Mouse (Mus musculus) splenic B cell, adult 2 months (primary cell): Measurements from ENCODE around the gene Aebp2.

Experiments
- DNase-seq: peaks from one replicate; pipeline ENCODE4 v3.0.0-alpha.2; 2011; ENCODE audit warnings: low read depth, low spot score
- H3K27me3 ChIP-seq: 2 replicates; pipeline ENCODE4 v1.6.1; 2012; ENCODE audit warnings: mild to moderate bottlenecking, low read length, moderate library complexity, mixed read lengths; ENCODE audit not compliant: control insufficient read depth, poor library complexity, insufficient read depth, severe bottlenecking
- H3K36me3 ChIP-seq: 2 replicates; pipeline ENCODE4 v1.6.1; 2012; ENCODE audit warnings: mild to moderate bottlenecking, low read length, moderate library complexity, mixed read lengths; ENCODE audit not compliant: control insufficient read depth, poor library complexity, insufficient read depth, severe bottlenecking

Gene Aebp2

GRCm38 (mm10) chr6:140621622-140622021, 841 bp upstream of the Aebp2 start:
- Histone ChIP-seq H3K36me3 (no peaks in the 10 kb centered on the region), H3K27me3 (no peaks in the 10 kb centered on the region)
- no peak for DNase-seq

GRCm38 (mm10) chr6:140623226-140624095, 998 bp downstream of the Aebp2 start:
- Histone ChIP-seq H3K27me3 (no peaks in the 10 kb centered on the region), H3K36me3 (no peaks in the 10 kb centered on the region)
- peak; percentile 95 for DNase-seq

GRCm38 (mm10) chr6:140624096-140625051, 1.9 kb downstream of the Aebp2 start:
- no peaks in the 10 kb centered on the region for H3K27me3 ChIP-seq
- no peaks in the 10 kb centered on the region for H3K36me3 ChIP-seq
- peak; percentile 21 for DNase-seq

GRCm38 (mm10) chr6:140629176-140629859, 6.9 kb downstream of the Aebp2 start:
- no peak for DNase-seq
- peaks cover under 1% of the 10 kb centered on the region; the same call in 1 of the 2 replicates for H3K36me3 ChIP-seq
- no peaks in the 10 kb centered on the region for H3K27me3 ChIP-seq

- Histone ChIP-seq H3K27me3 (no peaks in the 10 kb centered on the region), H3K36me3 (peaks cover 3% of the 10 kb centered on the region; the same call in 1 of the 2 replicates)
- DNase-seq = no peak
These were observed 7.8 kb downstream of the Aebp2 start for GRCm38 (mm10) chr6:140630306-140630705.

GRCm38 (mm10) chr6:140633616-140634015, 11.2 kb downstream of the Aebp2 start:
- Histone ChIP-seq H3K36me3 (peaks cover 3% of the 10 kb centered on the region; the same call in 1 of the 2 replicates), H3K27me3 (no peaks in the 10 kb centered on the region)

GRCm38 (mm10) chr6:140636290-140636689, 13.8 kb downstream of the Aebp2 start:
- H3K27me3 ChIP-seq = no peaks in the 10 kb centered on the region
- DNase-seq = no peak
- H3K36me3 ChIP-seq = peaks cover 9% of the 10 kb centered on the region; the same call in 1 of the 2 replicates

More at GRCm38 (mm10) chr6:140633616-140634015, 11.2 kb downstream of the Aebp2 start:
- no peak for DNase-seq

GRCm38 (mm10) chr6:140642010-140642409, 19.5 kb downstream of the Aebp2 start:
- Histone ChIP-seq H3K27me3 (no peaks in the 10 kb centered on the region), H3K36me3 (peaks cover 9% of the 10 kb centered on the region; the same call in 1 of the 2 replicates)
- no peak for DNase-seq

- DNase-seq = no peak
- Histone ChIP-seq H3K27me3 (no peaks in the 10 kb centered on the region), H3K36me3 (peaks cover 10% of the 10 kb centered on the region; the same call in 1 of the 2 replicates)
These were observed 20.2 kb downstream of the Aebp2 start for GRCm38 (mm10) chr6:140642655-140643054.

- Histone ChIP-seq H3K36me3 (peaks cover 12% of the 10 kb centered on the region; the same call in 1 of the 2 replicates), H3K27me3 (no peaks in the 10 kb centered on the region)
- no peak for DNase-seq
These were observed 23.5 kb downstream of the Aebp2 start for GRCm38 (mm10) chr6:140645931-140646330.

GRCm38 (mm10) chr6:140646892-140647291, 24.4 kb downstream of the Aebp2 start:
- Histone ChIP-seq H3K36me3 (peaks cover 12% of the 10 kb centered on the region; the same call in 1 of the 2 replicates), H3K27me3 (no peaks in the 10 kb centered on the region)
- no peak for DNase-seq

- DNase-seq = no peak
- Histone ChIP-seq H3K36me3 (peaks cover 10% of the 10 kb centered on the region; the same call in 1 of the 2 replicates), H3K27me3 (no peaks in the 10 kb centered on the region)
These were observed 27.3 kb downstream of the Aebp2 start for GRCm38 (mm10) chr6:140649812-140650211.

- peaks cover 10% of the 10 kb centered on the region; the same call in 1 of the 2 replicates for H3K36me3 ChIP-seq
- no peaks in the 10 kb centered on the region for H3K27me3 ChIP-seq
- no peak for DNase-seq
These were observed 29.5 kb downstream of the Aebp2 start for GRCm38 (mm10) chr6:140651923-140652322.

- no peak for DNase-seq
- Histone ChIP-seq H3K36me3 (peaks cover 2% of the 10 kb centered on the region; the same call in 1 of the 2 replicates), H3K27me3 (no peaks in the 10 kb centered on the region)
These were observed 33.0 kb downstream of the Aebp2 start for GRCm38 (mm10) chr6:140655451-140655850.
